Mouse (Mus musculus) neural tube, embryonic 11.5 days (tissue): ENCODE results near the gene Mat1a. TPM values are rescaled to one million over a fixed set of nuclear protein-coding genes. Genes with fewer than 3 reads are reported as not detected.

ENCODE experiments used
- ATAC-seq: fragments of 200-750 bp; cut with Nextera tagmentation; 2 replicates; pipeline ENCODE4 v1.8.0; 2017; ENCODE audit warnings: moderate number of reproducible peaks, mild to moderate bottlenecking, moderate TSS enrichment, moderate library complexity; ENCODE audit not compliant: insufficient read depth, low FRiP score, low TSS enrichment
- DNase-seq: peaks from one replicate; pipeline ENCODE4 v3.0.0-alpha.2; 2015; ENCODE audit warnings: low spot score
- H3K27ac ChIP-seq: fragments of 300-500 bp; sonication (generic); 2 replicates; pipeline ENCODE4 v1.5.1; 2014; ENCODE audit warnings: low read depth, mild to moderate bottlenecking, low read length
- H3K27me3 ChIP-seq: fragments of 300-500 bp; sonication (generic); 2 replicates; pipeline ENCODE4 v1.6.1; 2014; ENCODE audit warnings: mild to moderate bottlenecking, low read length, mixed read lengths; ENCODE audit not compliant: control insufficient read depth, insufficient read depth
- H3K36me3 ChIP-seq: fragments of 300-500 bp; sonication (generic); 2 replicates; pipeline ENCODE4 v1.6.1; 2014; ENCODE audit warnings: mild to moderate bottlenecking, low read length, moderate library complexity, mixed read lengths; ENCODE audit not compliant: control insufficient read depth, insufficient read depth
- H3K4me1 ChIP-seq: fragments of 300-500 bp; sonication (generic); 2 replicates; pipeline ENCODE4 v1.6.1; 2014; ENCODE audit warnings: low read length, mixed read lengths; ENCODE audit not compliant: control insufficient read depth, insufficient read depth
- H3K4me2 ChIP-seq: fragments of 300-500 bp; sonication (generic); 2 replicates; pipeline ENCODE4 v1.6.1; 2014; ENCODE audit warnings: low read depth, mild to moderate bottlenecking, moderate library complexity
- H3K4me3 ChIP-seq: fragments of 300-500 bp; sonication (generic); 2 replicates; pipeline ENCODE4 v1.5.1; 2014; ENCODE audit warnings: low read depth, low read length
- H3K9ac ChIP-seq: fragments of 300-500 bp; sonication (generic); 2 replicates; pipeline ENCODE4 v1.6.1; 2014; ENCODE audit warnings: mild to moderate bottlenecking, low read length
- H3K9me3 ChIP-seq: fragments of 300-500 bp; sonication (generic); 2 replicates; pipeline ENCODE4 v1.6.1; 2016; ENCODE audit warnings: low read length; ENCODE audit not compliant: control insufficient read depth
- WGBS: fragments of 180-500 bp; shearing (Covaris S2); extraction: QIAGEN DNeasy Blood & Tissue Kit; methylation state at CpG from one replicate; pipeline ENCODE4 v1.1.7; 2014; 5-methylcytosine and 5-hydroxymethylcytosine counted together
- polyA plus RNA-seq: library from polyadenylated mRNA; unstranded; fragments of >200 nt; fragmentation: Nextera tagmentation; extraction: Ambion mirVana; gene quantifications from 2 replicates; pipeline ENCODE4 v1.2.1, GENCODE M21; 2014

Mat1a gene
- polyA plus RNA-seq, 1 experiment from 2014 or later, result not detected

DNA sequence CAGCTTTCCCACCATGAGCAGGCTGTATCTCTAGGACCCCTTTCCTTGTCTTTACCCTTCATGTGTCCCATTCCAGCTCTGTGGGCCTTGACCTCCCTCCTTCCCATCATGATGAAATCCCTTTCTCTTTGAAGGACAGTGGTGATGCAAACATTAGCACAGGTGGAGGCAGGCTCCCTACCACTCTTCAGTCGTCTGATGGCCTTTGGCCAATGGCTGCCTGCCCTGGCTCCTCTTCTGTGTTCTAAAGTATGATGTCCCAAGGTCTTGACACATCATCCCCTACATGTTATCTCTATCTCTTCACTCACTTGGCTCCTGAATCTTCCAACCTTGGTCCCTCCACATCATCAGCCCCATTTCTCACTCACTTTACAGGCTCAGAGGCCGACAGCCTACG lies 11.4 kb downstream of the Mat1a start:
- DNase-seq (no peak), ATAC-seq (no peak)
- Histone ChIP-seq H3K9me3 (no peaks in the 10 kb centered on the region), H3K4me2 (no peak overlapping the region), H3K27me3 (no peaks in the 10 kb centered on the region), H3K27ac (no peak overlapping the region), H3K36me3 (no peaks in the 10 kb centered on the region), H3K9ac (no peak overlapping the region), H3K4me3 (no peak overlapping the region), H3K4me1 (no peaks in the 10 kb centered on the region)
- WGBS, result 88% methylated on average over 3 of the region's 3 CpGs

DNA sequence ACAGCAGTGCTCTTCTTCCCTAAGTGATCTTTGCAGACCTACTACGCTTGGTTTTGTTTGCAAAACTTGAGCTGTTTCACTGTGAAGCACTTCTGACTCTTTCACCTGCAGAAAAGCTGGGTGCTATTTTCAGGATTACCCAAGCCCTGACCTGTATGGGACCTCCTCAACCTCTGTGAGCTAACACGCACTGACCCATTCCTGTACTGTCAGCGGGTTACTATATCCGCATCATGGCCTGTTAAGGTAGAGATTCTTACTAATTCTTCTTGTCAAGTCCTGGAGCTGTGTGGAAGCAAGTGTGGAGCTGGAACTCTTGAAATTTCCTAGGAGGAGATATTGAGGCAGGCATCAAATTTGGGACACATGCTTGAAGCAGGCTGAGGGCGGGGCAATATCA lies 19.8 kb downstream of the Mat1a start:
- no peak for ATAC-seq
- 88% methylated on average over 5 of the region's 5 CpGs for WGBS

DNA sequence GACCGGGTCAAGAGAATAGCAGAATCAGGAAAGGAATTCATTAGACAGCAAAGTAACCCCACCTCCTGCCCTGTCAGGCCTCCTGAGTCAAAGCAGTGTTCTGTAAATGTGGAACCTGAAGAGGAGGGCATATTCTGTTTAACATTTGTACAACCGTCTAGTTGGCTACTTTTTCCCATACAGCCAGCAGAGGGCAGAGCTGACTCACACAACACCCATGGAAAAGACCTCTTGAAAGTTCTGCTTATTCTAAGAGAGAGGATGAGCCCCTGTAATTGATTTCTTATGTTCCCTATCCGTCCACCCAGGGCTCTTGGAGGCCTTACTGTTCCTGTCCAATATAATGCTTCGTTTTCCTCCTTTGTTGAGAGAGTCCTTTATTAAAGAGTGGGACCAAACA lies 23.2 kb downstream of the Mat1a start:
- Histone ChIP-seq H3K4me2 (no peak overlapping the region), H3K36me3 (no peaks in the 10 kb centered on the region), H3K4me3 (no peak overlapping the region), H3K9ac (no peak overlapping the region), H3K27me3 (no peaks in the 10 kb centered on the region), H3K27ac (no peak overlapping the region), H3K9me3 (no peaks in the 10 kb centered on the region), H3K4me1 (no peaks in the 10 kb centered on the region)
- DNase-seq, result no peak
- WGBS, result 17% methylated on average over 4 of the region's 4 CpGs
- no peak for ATAC-seq

More for the DNA sequence above, 19.8 kb downstream of the Mat1a start:
- H3K9me3 ChIP-seq, result no peaks in the 10 kb centered on the region
- H3K9ac ChIP-seq, result no peak overlapping the region
- no peaks in the 10 kb centered on the region for H3K4me1 ChIP-seq
- H3K36me3 ChIP-seq, result no peaks in the 10 kb centered on the region
- no peak overlapping the region for H3K27ac ChIP-seq
- H3K27me3 ChIP-seq, result no peaks in the 10 kb centered on the region
- DNase-seq, result no peak
- no peak overlapping the region for H3K4me2 ChIP-seq
- H3K4me3 ChIP-seq, result no peak overlapping the region

DNA sequence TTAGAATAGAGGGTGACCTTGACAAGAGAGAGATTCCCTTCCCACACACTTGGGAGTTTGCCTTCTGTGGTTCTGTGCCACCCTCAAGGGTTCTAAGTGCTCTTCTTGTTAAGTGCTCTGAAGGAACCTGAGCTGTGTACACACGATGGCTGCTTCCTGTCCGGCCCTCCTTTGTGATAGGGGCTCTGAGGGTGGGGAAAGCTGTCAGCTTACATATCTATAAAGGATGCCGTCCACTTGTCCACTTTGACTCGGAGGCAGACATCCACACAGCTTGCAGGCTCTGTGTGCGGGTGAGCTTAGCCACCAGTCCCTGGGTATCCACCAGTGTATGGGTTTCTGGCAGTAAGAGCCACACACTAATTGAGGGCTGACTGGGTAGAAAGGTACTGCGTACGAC lies 26.7 kb downstream of the Mat1a start, which contains the start of gene Sftpa1:
Gene Sftpa1 (plus strand): TSS at position 243 of the 400 bp plus-strand sequence.
- ATAC-seq (no peak), DNase-seq (no peak)
- Histone ChIP-seq H3K4me2 (no peak within 1 kb of the TSS), H3K9me3 (no peaks in the 10 kb centered on the region), H3K4me1 (no peaks in the 10 kb centered on the region), H3K27ac (no peak within 1 kb of the TSS), H3K9ac (no peak within 1 kb of the TSS), H3K27me3 (no peaks in the 10 kb centered on the region), H3K36me3 (no peaks in the 10 kb centered on the region), H3K4me3 (no peak within 1 kb of the TSS)
- 89% methylated on average over 7 of the region's 7 CpGs for WGBS

DNA sequence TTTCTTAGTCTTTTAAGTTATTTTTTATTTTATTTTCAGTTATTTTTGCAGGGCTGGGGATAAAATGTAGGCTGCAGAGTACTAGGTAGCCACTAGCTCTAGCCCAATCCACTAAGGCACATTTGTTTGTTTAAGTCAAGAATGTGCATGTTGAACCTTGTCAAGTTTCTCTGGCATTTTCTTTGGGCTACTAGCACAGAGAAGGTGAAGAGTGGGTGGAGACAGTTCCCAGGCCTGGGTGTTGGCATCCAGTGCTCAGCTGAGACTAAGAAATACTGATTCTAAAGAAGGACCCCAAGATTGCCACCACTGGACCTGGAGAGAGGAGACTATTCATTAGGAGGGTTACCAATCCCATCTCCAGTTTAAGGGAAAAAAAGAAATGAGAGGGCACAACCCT lies 32.2 kb downstream of the Mat1a start:
- no peak overlapping the region for H3K4me2 ChIP-seq
- ATAC-seq, result no peak
- no peak overlapping the region for H3K4me3 ChIP-seq
- H3K4me1 ChIP-seq, result no peaks in the 10 kb centered on the region
- no peak overlapping the region for H3K9ac ChIP-seq
- H3K27ac ChIP-seq, result no peak overlapping the region
- DNase-seq, result no peak
- H3K9me3 ChIP-seq, result no peaks in the 10 kb centered on the region
- H3K36me3 ChIP-seq, result no peaks in the 10 kb centered on the region
- no peaks in the 10 kb centered on the region for H3K27me3 ChIP-seq

DNA sequence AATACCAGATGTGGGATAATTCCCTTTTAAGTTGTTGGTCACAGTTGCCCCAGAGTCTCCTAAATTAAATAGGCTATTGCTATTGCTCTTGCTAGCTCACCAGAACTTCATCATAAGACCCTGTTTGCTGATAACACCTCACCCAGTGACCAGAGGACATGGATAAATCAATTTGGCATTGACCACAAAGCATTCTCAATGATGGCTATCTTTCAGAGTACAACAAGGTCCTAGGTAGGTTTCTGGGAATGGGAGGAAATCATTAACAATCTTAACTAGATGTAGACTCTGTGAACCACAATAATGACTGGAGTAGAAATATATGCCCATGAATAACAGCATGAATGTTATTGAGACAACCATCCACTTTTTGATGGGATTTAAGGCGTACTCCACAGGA lies 35.9 kb downstream of the Mat1a start:
- no peaks in the 10 kb centered on the region for H3K27me3 ChIP-seq

DNA sequence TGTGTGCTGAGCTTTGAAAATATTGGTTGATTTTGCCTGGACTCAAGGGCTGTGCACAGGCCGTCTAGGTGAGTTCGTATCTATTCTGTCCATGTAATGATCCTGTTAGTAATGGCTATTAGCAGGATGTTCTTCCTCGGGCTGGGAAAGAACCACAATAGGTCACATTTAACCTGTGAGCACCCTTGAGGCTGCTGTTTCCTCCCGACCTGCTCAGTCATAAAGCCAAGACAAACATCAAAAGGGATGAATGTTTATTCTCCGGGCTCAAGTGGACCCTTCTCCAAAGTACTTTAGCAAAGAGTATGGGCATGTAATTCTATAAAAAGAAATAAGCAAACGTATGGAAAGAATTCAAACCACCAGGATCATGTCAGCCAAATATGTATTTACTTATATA lies 41.2 kb downstream of the Mat1a start:
- H3K9me3 ChIP-seq, result no peaks in the 10 kb centered on the region
- ATAC-seq (no peak), DNase-seq (no peak)
- H3K9ac ChIP-seq, result no peak overlapping the region
- H3K4me3 ChIP-seq, result no peak overlapping the region
- H3K27ac ChIP-seq, result no peak overlapping the region
- no peak overlapping the region for H3K4me2 ChIP-seq
- H3K4me1 ChIP-seq, result no peaks in the 10 kb centered on the region
- no peaks in the 10 kb centered on the region for H3K27me3 ChIP-seq
- no peaks in the 10 kb centered on the region for H3K36me3 ChIP-seq
- 78% methylated on average over 6 of the region's 6 CpGs for WGBS

More for the DNA sequence above, 35.9 kb downstream of the Mat1a start:
- ATAC-seq (no peak), DNase-seq (no peak)
- H3K9ac ChIP-seq, result no peak overlapping the region
- H3K4me1 ChIP-seq, result no peaks in the 10 kb centered on the region
- no peaks in the 10 kb centered on the region for H3K36me3 ChIP-seq
- H3K9me3 ChIP-seq, result no peaks in the 10 kb centered on the region
- 91% methylated on average over 1 of the region's 1 CpGs for WGBS
- no peak overlapping the region for H3K27ac ChIP-seq
- H3K4me3 ChIP-seq, result no peak overlapping the region
- no peak overlapping the region for H3K4me2 ChIP-seq

DNA sequence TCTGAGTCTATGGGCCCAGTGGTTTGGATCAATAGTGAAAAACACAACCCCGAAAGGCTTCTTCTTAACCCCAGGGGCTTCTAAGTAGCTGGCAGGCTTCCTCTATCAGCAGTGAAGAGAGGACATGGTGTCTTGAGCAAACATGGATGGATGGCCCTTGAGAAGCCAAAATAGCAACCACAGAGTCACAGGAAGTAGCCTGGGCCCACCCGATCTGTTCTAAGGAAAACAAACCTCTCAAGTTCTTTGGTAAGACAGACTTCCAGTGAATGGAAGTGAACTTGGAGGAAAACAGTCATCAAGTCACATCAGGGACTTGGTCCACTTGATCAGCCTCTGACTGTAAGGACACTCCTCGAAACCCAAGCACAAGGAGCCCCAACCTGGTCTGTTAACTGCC lies 42.1 kb downstream of the Mat1a start:
- DNase-seq, result no peak
- Histone ChIP-seq H3K4me1 (no peaks in the 10 kb centered on the region), H3K4me2 (no peak overlapping the region), H3K27me3 (no peaks in the 10 kb centered on the region), H3K36me3 (no peaks in the 10 kb centered on the region), H3K9ac (no peak overlapping the region), H3K4me3 (no peak overlapping the region), H3K9me3 (no peaks in the 10 kb centered on the region), H3K27ac (no peak overlapping the region)
- no peak for ATAC-seq
- 76% methylated on average over 3 of the region's 3 CpGs for WGBS

DNA sequence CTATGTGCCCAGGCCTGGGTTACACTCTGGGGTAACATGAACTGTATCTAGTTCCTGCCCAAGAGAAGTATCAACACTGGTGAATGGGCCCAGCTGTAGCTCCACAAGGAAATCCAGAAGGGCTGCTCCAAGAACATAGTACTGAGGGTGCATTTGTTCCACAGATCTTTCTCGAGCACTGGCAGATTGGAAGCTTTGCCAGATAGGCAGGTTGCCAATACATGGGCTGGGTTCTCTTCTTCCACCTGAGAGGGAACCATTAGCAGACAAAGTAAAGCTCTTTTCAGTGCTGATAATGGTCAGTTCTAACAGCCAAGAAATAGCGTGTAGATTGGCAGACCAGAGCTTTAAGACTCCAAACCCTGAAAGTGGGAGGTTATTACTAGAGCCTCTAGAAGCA lies 42.5 kb downstream of the Mat1a start:
- WGBS, result 85% methylated on average over 2 of the region's 2 CpGs
- Histone ChIP-seq H3K36me3 (no peaks in the 10 kb centered on the region), H3K27me3 (no peaks in the 10 kb centered on the region), H3K4me3 (no peak overlapping the region), H3K9me3 (no peaks in the 10 kb centered on the region), H3K4me1 (no peaks in the 10 kb centered on the region), H3K4me2 (no peak overlapping the region), H3K27ac (no peak overlapping the region), H3K9ac (no peak overlapping the region)
- no peak for DNase-seq
- no peak for ATAC-seq
